Mouse (Mus musculus): Measurements from ENCODE around the gene Zdhhc21. TPM values are rescaled to one million over a fixed set of nuclear protein-coding genes. Genes with fewer than 3 reads are reported as not detected.

Gene Zdhhc21
- polyA plus RNA-seq (2014; fragmentation: Illumina TruSeq; extraction: RNeasy Lipid Tissue Mini Kit (QIAGEN cat#74804); ENCODE audit: low read depth, low replicate concordance) = 21.4 TPM

GRCm38 (mm10) chr4:82859131-82860125 lies at the start of gene Zdhhc21:
Gene Zdhhc21, minus strand, starts transcription at chr4:82859958.

DNA sequence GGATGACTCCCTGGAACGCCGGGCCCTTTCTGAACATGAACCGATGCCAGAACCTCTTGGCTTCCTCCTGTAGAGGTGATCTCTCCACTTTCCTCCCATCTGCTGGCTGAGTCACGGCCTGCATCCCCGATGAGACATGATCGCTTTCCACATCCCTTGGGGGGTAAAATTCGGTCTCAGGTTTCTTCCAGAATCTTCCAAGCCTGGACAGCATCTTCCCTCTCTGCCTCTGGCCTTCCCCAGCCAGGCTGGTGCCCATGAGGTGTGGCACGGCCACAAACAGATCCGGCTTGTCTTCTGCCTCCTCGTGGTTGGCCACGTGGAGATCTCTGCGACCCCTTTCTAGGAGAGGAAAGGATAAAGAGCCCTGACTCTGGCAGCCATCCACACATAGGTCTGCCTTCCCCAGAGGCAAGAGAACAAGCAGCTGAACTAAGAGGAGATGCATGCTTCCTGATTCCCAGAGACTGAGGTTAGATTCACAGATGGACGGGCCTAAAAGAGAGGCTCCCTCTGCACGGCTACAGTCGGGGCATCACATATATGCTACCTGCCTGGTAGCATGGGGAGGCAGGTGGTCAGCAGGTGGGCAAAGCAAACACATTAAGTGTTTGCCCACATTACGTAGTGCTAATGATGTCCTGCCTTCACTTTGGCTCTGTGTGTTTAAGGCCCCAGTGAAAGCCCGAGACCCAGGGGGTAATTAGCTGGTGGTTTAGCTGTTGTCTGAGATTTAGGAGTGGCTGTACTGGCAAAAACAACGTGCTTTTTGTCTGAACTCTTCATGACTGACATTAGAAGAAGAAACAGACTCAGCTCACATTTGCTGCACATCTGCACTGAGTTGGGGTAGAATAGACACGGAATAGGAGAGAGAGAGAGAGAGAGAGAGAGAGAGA lies 25.1 kb upstream of the Zdhhc21 start, which contains the start of gene Cer1:
Gene Cer1 (minus strand): TSS at position 513 of the 899 bp plus-strand sequence.

Other genes with a start within 250 kb of the Zdhhc21 start
- 2.1 TPM for gene Nfib, start 154.2 kb downstream of the Zdhhc21 start, polyA plus RNA-seq (2014; fragmentation: Illumina TruSeq; extraction: RNeasy Lipid Tissue Mini Kit (QIAGEN cat#74804); ENCODE audit: low read depth, low replicate concordance)
- not detected for gene Cer1, start 25.2 kb upstream of the Zdhhc21 start, polyA plus RNA-seq (2014; fragmentation: Illumina TruSeq; extraction: RNeasy Lipid Tissue Mini Kit (QIAGEN cat#74804); ENCODE audit: low read depth, low replicate concordance)
- 0.92 TPM for gene Frem1, start 192.4 kb upstream of the Zdhhc21 start, polyA plus RNA-seq (2014; fragmentation: Illumina TruSeq; extraction: RNeasy Lipid Tissue Mini Kit (QIAGEN cat#74804); ENCODE audit: low read depth, low replicate concordance)

Measured in testis, adult 10 weeks (tissue).